14 mouse cellular contexts compared by ENCODE assay signal in the genomic region with DNA sequence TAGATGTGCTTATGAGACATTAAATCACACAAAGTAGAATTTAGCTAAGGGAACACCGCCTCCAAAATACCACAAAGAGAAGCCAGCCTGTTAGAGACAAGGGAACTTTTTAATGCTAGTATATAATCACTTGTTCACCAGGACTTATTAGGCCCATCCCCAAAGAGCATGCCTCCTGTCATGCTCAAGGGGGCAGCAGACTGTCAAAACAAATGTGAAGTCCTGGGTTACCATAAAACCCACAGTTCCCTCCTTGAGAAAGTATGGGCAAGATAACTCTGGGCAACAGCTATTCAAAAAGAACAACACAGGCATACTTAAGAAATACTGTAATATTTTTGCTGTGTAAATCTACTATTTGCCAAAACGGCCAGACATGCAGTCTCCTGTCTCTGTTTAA. TPM values are rescaled to one million over a fixed set of nuclear protein-coding genes. Genes with fewer than 3 reads are reported as not detected.
DNase-seq lines count a peak whose midpoint lies in the region; ATAC-seq and TF ChIP-seq lines count a peak whose summit lies in the region.
"Had no signal": no experiment of that assay in that cellular context is flagged by ENCODE, and none has a peak within 500 bp of the region (broad histone marks: within the 10 kb centered on the region; RNA-seq: fewer than 3 reads in every experiment).

No protein-coding gene starts in this region.

- no peaks in the 10 kb centered on the region for H3K4me1 ChIP-seq in kidney, postnatal 0 days (replicated peaks; ENCODE audit: insufficient read depth, low read length)

- no peaks in the 10 kb centered on the region for H3K36me3 ChIP-seq in kidney, postnatal 0 days (ENCODE audit: insufficient read depth, low read length)
- H3K36me3 ChIP-seq: heart, embryonic 15.5 days had no signal

- H3K27ac ChIP-seq in kidney, postnatal 0 days, result no peak overlapping the region
- H3K27ac ChIP-seq: heart, embryonic 15.5 days; macrophage had no signal

- WGBS in kidney, postnatal 0 days, result 80% methylated on average over 2 of the region's 2 CpGs

- peak; percentile 30; the same call in 1 of the 2 replicates for TF ChIP-seq CTCF in kidney, postnatal 0 days (IDR thresholded peaks at IDR 0.05; ENCODE audit: low read depth)

- no peak for ATAC-seq in kidney, postnatal 0 days (replicated peaks; ENCODE audit: low FRiP score, low read depth)
- peak; percentile 72 for ATAC-seq in activated CD4-positive, CD25-positive, alpha-beta regulatory T cell, adult 4 months
- peak; percentile 75 for ATAC-seq in megakaryocyte, adult 5-6 weeks (ENCODE audit: poor library complexity, severe bottlenecking)

- H3K27me3 ChIP-seq in kidney, postnatal 0 days (ENCODE audit: insufficient read depth, low read length), result no peaks in the 10 kb centered on the region
- H3K27me3 ChIP-seq: heart, embryonic 15.5 days had no signal

- no peak overlapping the region for H3K4me2 ChIP-seq in kidney, postnatal 0 days (ENCODE audit: low read length)
- H3K4me2 ChIP-seq: heart, embryonic 15.5 days had no signal

- no peak for DNase-seq in kidney, postnatal 0 days (ENCODE audit: low spot score)
- no peak for DNase-seq in kidney, adult 9 months
- DNase-seq in CD4-positive helper T cell, adult 2 months (ENCODE audit: low read depth, low spot score), result peak; percentile 29
- DNase-seq in frontal cortex, adult 2 months (ENCODE audit: extremely low spot score in 1 of 2, low spot score in 1 of 2), result no peak
- DNase-seq in cerebellum, postnatal 36 days, result no peak
- DNase-seq in frontal cortex, postnatal 10 days (ENCODE audit: low spot score in 2 of 2), result no peak
- DNase-seq: adrenal gland, postnatal 14 days; gastrocnemius, postnatal 10 days had no signal

- H3K9ac ChIP-seq in kidney, postnatal 0 days (ENCODE audit: low read depth, low read length), result no peak overlapping the region
- H3K9ac ChIP-seq: heart, embryonic 15.5 days had no signal

- H3K9me3 ChIP-seq in kidney, postnatal 0 days (replicated peaks; ENCODE audit: low read length), result no peaks in the 10 kb centered on the region
- H3K9me3 ChIP-seq: heart, embryonic 15.5 days had no signal

- no peak overlapping the region for H3K4me3 ChIP-seq in kidney, postnatal 0 days (replicated peaks; ENCODE audit: low read depth, low read length)
- H3K4me3 ChIP-seq: heart, embryonic 15.5 days had no signal

RNA-seq across cellular contexts. Expression of a gene that starts 18.3 kb away (rescaled TPM):
- polyA plus RNA-seq in kidney, postnatal 0 days (2015; fragmentation: Nextera tagmentation; extraction: Ambion mirVana), result 17.0 and 20.1 TPM in 2 replicates
- polyA plus RNA-seq in activated CD4-positive, CD25-positive, alpha-beta regulatory T cell, adult 4 months (2017; shearing (Covaris generic)), result 10 to 100 TPM; 13.7 to 13.9 TPM
- 14.7 and 15.6 TPM in 2 replicates for total RNA-seq in megakaryocyte, adult 5-6 weeks (2015)
- 16.1 and 16.3 TPM in 2 replicates for total RNA-seq in megakaryocyte, adult 5-6 weeks (2017)
- polyA plus RNA-seq in frontal cortex, adult 2 months (2012; rRNA removed), result 15.8 and 17.4 TPM in 2 replicates

RNA-seq across cellular contexts. Expression of a gene that starts 38.0 kb away (rescaled TPM):
- not detected in 2 replicates for polyA plus RNA-seq in kidney, postnatal 0 days (2015; fragmentation: Nextera tagmentation; extraction: Ambion mirVana)
- polyA plus RNA-seq in activated CD4-positive, CD25-positive, alpha-beta regulatory T cell, adult 4 months (2017; shearing (Covaris generic)), result not detected
- total RNA-seq in megakaryocyte, adult 5-6 weeks (2015), result not detected in 2 replicates
- not detected in 2 replicates for total RNA-seq in megakaryocyte, adult 5-6 weeks (2017)
- polyA plus RNA-seq in frontal cortex, adult 2 months (2012; rRNA removed), result 10.6 and 11.4 TPM in 2 replicates
- total RNA-seq: adrenal gland, postnatal 14 days; gastrocnemius, postnatal 10 days had no signal
- polyA plus RNA-seq: heart, embryonic 15.5 days; intestine, embryonic 14.5 days; limb, embryonic 11.5 days; macrophage had no signal

Comparison
In these comparisons a context has a peak if more than half of its experiments do, and no peak if none do; other contexts are left out.
1. RNA of a gene that starts 38.0 kb away (polyA plus RNA-seq): 10.6 to 11.4 TPM in frontal cortex, adult 2 months; not detected in kidney, postnatal 0 days and not detected in activated CD4-positive, CD25-positive, alpha-beta regulatory T cell, adult 4 months; every median in the first group is over 10 times any median in the second.